Mouse (Mus musculus): ENCODE measurements around the gene Ift43. TPM values are rescaled to one million over a fixed set of nuclear protein-coding genes. Genes with fewer than 3 reads are reported as not detected.

Gene Ift43
- polyA plus RNA-seq, 1 experiment from 2014 or later: 73.7 TPM

- WGBS: 88% methylated on average over 9 of the region's 9 CpGs
- H3K27ac ChIP-seq: no peak overlapping the region
- no peaks in the 10 kb centered on the region for H3K4me1 ChIP-seq (replicated peaks)
- no peak overlapping the region for H3K9ac ChIP-seq
- H3K27me3 ChIP-seq (replicated peaks): no peaks in the 10 kb centered on the region
- H3K36me3 ChIP-seq: no peaks in the 10 kb centered on the region
- no peaks in the 10 kb centered on the region for H3K9me3 ChIP-seq
- no peak for ATAC-seq
- H3K4me3 ChIP-seq (replicated peaks): no peak overlapping the region
- H3K4me2 ChIP-seq (replicated peaks): no peak overlapping the region
These were observed 56.4 kb downstream of the Ift43 start for GRCm38 (mm10) chr12:86138696-86139095.

GRCm38 (mm10) chr12:86142389-86142788, 60.0 kb downstream of the Ift43 start:
- WGBS: 92% methylated on average over 1 of the region's 1 CpGs
- Histone ChIP-seq H3K27me3 (replicated peaks) (no peaks in the 10 kb centered on the region), H3K4me3 (replicated peaks) (no peak overlapping the region), H3K4me2 (replicated peaks) (no peak overlapping the region), H3K27ac (no peak overlapping the region), H3K4me1 (replicated peaks) (no peaks in the 10 kb centered on the region), H3K9me3 (no peaks in the 10 kb centered on the region), H3K36me3 (0 out of 2 replicates have a peak, but pooled peaks cover 3% of the 10 kb centered on the region), H3K9ac (no peak overlapping the region)
- no peak for ATAC-seq

- H3K4me1 ChIP-seq (replicated peaks): no peaks in the 10 kb centered on the region
- no peak overlapping the region for H3K27ac ChIP-seq
- no peaks in the 10 kb centered on the region for H3K27me3 ChIP-seq (replicated peaks)
- H3K9me3 ChIP-seq: no peaks in the 10 kb centered on the region
- no peak for ATAC-seq
- H3K4me2 ChIP-seq (replicated peaks): no peak overlapping the region
- H3K36me3 ChIP-seq: 0 out of 2 replicates have a peak, but pooled peaks cover 3% of the 10 kb centered on the region
- H3K4me3 ChIP-seq (replicated peaks): no peak overlapping the region
- no peak overlapping the region for H3K9ac ChIP-seq
- WGBS: 94% methylated on average over 3 of the region's 3 CpGs
These were observed 63.9 kb downstream of the Ift43 start for GRCm38 (mm10) chr12:86146246-86146645.

GRCm38 (mm10) chr12:86148271-86148670, 65.9 kb downstream of the Ift43 start:
- no peak overlapping the region for H3K4me2 ChIP-seq (replicated peaks)
- 0 out of 2 replicates have a peak, but pooled peaks cover 3% of the 10 kb centered on the region for H3K36me3 ChIP-seq
- 85% methylated on average over 6 of the region's 6 CpGs for WGBS
- no peak overlapping the region for H3K27ac ChIP-seq
- no peak overlapping the region for H3K4me3 ChIP-seq (replicated peaks)
- no peaks in the 10 kb centered on the region for H3K27me3 ChIP-seq (replicated peaks)
- no peak overlapping the region for H3K9ac ChIP-seq
- 0 out of 2 replicates have a peak, but pooled peaks cover 3% of the 10 kb centered on the region for H3K4me1 ChIP-seq (replicated peaks)
- no peak for ATAC-seq
- no peaks in the 10 kb centered on the region for H3K9me3 ChIP-seq

- Histone ChIP-seq H3K4me2 (replicated peaks) (no peak overlapping the region), H3K9ac (no peak overlapping the region), H3K4me1 (replicated peaks) (0 out of 2 replicates have a peak, but pooled peaks cover 3% of the 10 kb centered on the region), H3K36me3 (0 out of 2 replicates have a peak, but pooled peaks cover 3% of the 10 kb centered on the region), H3K4me3 (replicated peaks) (no peak overlapping the region), H3K9me3 (no peaks in the 10 kb centered on the region), H3K27me3 (replicated peaks) (no peaks in the 10 kb centered on the region), H3K27ac (no peak overlapping the region)
- whole genome bisulfite sequencing: 86% methylated on average over 6 of the region's 6 CpGs
- ATAC-seq: no peak
These were observed 66.7 kb downstream of the Ift43 start for GRCm38 (mm10) chr12:86149087-86149486.

GRCm38 (mm10) chr12:86151941-86152340, 69.6 kb downstream of the Ift43 start:
- Histone ChIP-seq H3K27ac (no peak overlapping the region), H3K9me3 (no peaks in the 10 kb centered on the region), H3K27me3 (replicated peaks) (no peaks in the 10 kb centered on the region), H3K36me3 (0 out of 2 replicates have a peak, but pooled peaks cover 3% of the 10 kb centered on the region), H3K4me2 (replicated peaks) (no peak overlapping the region), H3K4me1 (replicated peaks) (0 out of 2 replicates have a peak, but pooled peaks cover 3% of the 10 kb centered on the region), H3K4me3 (replicated peaks) (no peak overlapping the region), H3K9ac (no peak overlapping the region)
- WGBS: 50% methylated on average over 12 of the region's 12 CpGs
- ATAC-seq: no peak

GRCm38 (mm10) chr12:86153213-86153957, 71.0 kb downstream of the Ift43 start:
- WGBS: 84% methylated on average over 12 of the region's 12 CpGs
- H3K4me1 ChIP-seq (replicated peaks): peaks cover 10% of the 10 kb centered on the region; the same call in 1 of the 2 replicates

GRCm38 (mm10) chr12:86155176-86155575, 72.8 kb downstream of the Ift43 start:
- Histone ChIP-seq H3K36me3 (no peaks in the 10 kb centered on the region), H3K27ac (no peak overlapping the region), H3K4me2 (replicated peaks) (no peak overlapping the region), H3K4me3 (replicated peaks) (no peak overlapping the region), H3K9me3 (no peaks in the 10 kb centered on the region), H3K27me3 (replicated peaks) (no peaks in the 10 kb centered on the region), H3K9ac (no peak overlapping the region), H3K4me1 (replicated peaks) (peaks cover 17% of the 10 kb centered on the region)
- 89% methylated on average over 8 of the region's 8 CpGs for WGBS
- ATAC-seq: no peak

More at GRCm38 (mm10) chr12:86153213-86153957, 71.0 kb downstream of the Ift43 start:
- H3K9me3 ChIP-seq: no peaks in the 10 kb centered on the region
- H3K9ac ChIP-seq: no peak overlapping the region
- no peak for ATAC-seq
- H3K27me3 ChIP-seq (replicated peaks): no peaks in the 10 kb centered on the region
- H3K27ac ChIP-seq: no peak overlapping the region
- no peaks in the 10 kb centered on the region for H3K36me3 ChIP-seq
- H3K4me2 ChIP-seq (replicated peaks): no peak overlapping the region
- no peak overlapping the region for H3K4me3 ChIP-seq (replicated peaks)

GRCm38 (mm10) chr12:86157166-86157565, 74.8 kb downstream of the Ift43 start:
- Histone ChIP-seq H3K9me3 (no peaks in the 10 kb centered on the region), H3K27me3 (replicated peaks) (no peaks in the 10 kb centered on the region), H3K4me3 (replicated peaks) (no peak overlapping the region), H3K36me3 (no peaks in the 10 kb centered on the region), H3K4me2 (replicated peaks) (no peak overlapping the region), H3K4me1 (replicated peaks) (peaks cover 17% of the 10 kb centered on the region), H3K9ac (no peak overlapping the region), H3K27ac (no peak overlapping the region)
- ATAC-seq: no peak
- WGBS: 89% methylated on average over 8 of the region's 8 CpGs

GRCm38 (mm10) chr12:86157894-86158444, 75.6 kb downstream of the Ift43 start:
- 0 out of 2 replicates have a peak overlapping the region, but pooled peaks have one; percentile 4 for H3K4me2 ChIP-seq (replicated peaks)
- peak; percentile 76 for ATAC-seq
- H3K9ac ChIP-seq: no peak overlapping the region
- H3K4me3 ChIP-seq (replicated peaks): no peak overlapping the region
- peaks cover 16% of the 10 kb centered on the region for H3K4me1 ChIP-seq (replicated peaks)
- H3K36me3 ChIP-seq: no peaks in the 10 kb centered on the region
- peak overlapping the region; percentile 48; the same call in 1 of the 2 replicates for H3K27ac ChIP-seq
- WGBS: 17% methylated on average over 8 of the region's 8 CpGs
- no peaks in the 10 kb centered on the region for H3K27me3 ChIP-seq (replicated peaks)
- H3K9me3 ChIP-seq: no peaks in the 10 kb centered on the region

- no peaks in the 10 kb centered on the region for H3K9me3 ChIP-seq
- no peaks in the 10 kb centered on the region for H3K36me3 ChIP-seq
- no peak overlapping the region for H3K4me2 ChIP-seq (replicated peaks)
- WGBS: 86% methylated on average over 20 of the region's 20 CpGs
- H3K4me1 ChIP-seq (replicated peaks): peaks cover 14% of the 10 kb centered on the region
- no peaks in the 10 kb centered on the region for H3K27me3 ChIP-seq (replicated peaks)
- no peak overlapping the region for H3K4me3 ChIP-seq (replicated peaks)
- H3K9ac ChIP-seq: no peak overlapping the region
- no peak for ATAC-seq
- peak overlapping the region; percentile 48; the same call in 1 of the 2 replicates for H3K27ac ChIP-seq
These were observed 76.5 kb downstream of the Ift43 start for GRCm38 (mm10) chr12:86158689-86159483.

GRCm38 (mm10) chr12:86161436-86161835, 79.1 kb downstream of the Ift43 start:
- Histone ChIP-seq H3K4me3 (replicated peaks) (no peak overlapping the region), H3K9ac (no peak overlapping the region), H3K36me3 (no peaks in the 10 kb centered on the region), H3K27ac (no peak overlapping the region), H3K4me2 (replicated peaks) (no peak overlapping the region), H3K27me3 (replicated peaks) (no peaks in the 10 kb centered on the region), H3K4me1 (replicated peaks) (peaks cover 14% of the 10 kb centered on the region), H3K9me3 (no peaks in the 10 kb centered on the region)
- ATAC-seq: no peak
- WGBS: 94% methylated on average over 6 of the region's 6 CpGs

Measured in intestine, embryonic 15.5 days (tissue).